Mouse (Mus musculus) cortical plate, adult 2 months (tissue): ENCODE measurements around the gene Tbrg1.

Experiments
- CTCF ChIP-seq: fragments of 200-500 bp; IDR thresholded peaks from 2 replicates; pipeline ENCODE4 v1.5.1; 2011; ENCODE audit warnings: mild to moderate bottlenecking, control low read depth, low read length; ENCODE audit not compliant: insufficient read depth; ENCODE audit errors: extremely low read depth
- POLR2A ChIP-seq: fragments of 200-500 bp; IDR thresholded peaks from 2 replicates; pipeline ENCODE4 v1.6.1; 2011; ENCODE audit warnings: mild to moderate bottlenecking, low read length, control low read depth; ENCODE audit not compliant: insufficient read depth; ENCODE audit errors: extremely low read depth

DNA sequence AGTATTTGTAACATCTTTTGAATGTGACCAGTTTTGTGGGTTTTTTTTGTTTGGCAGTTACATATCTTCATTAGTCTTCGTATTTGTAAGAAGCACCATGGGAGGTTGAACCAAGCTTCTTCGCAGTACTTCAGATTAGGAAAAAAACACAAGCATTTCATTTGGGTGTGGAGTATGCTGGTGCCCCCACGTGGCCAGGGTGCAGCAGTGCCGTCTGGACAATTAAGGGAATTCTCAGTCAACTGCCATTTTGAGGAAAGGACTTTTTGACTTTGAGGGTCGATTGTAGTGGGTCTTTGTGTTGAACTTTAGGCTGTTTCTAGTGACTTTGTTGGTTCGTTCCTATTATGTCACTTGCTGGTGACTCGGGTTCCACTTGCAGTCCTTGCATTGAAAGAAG, 20.8 kb downstream of the Tbrg1 start:
- TF ChIP-seq POLR2A (no peak), CTCF (peak; percentile 75)
